Mouse (Mus musculus): ENCODE results near the gene Kat2b.

DNA sequence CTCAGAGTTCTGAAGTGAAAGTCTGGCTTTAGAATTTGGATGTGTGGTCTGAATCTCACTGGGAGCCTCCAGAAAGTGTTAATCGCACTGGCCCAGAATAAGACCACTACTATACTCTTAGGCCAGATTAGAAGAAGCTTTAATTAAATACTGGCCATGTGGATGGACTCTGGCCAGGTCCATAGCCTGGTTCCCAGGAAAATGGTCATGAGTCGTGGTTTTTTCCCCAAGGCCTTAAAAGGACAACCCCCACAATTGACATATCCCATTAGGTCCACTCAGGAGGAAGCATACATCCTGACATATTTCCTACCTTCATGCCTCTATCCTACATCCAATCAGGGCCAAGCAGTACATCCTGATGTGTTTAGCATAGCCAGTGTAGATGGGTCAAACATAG, 10.5 kb downstream of the Kat2b start:
- TF ChIP-seq POLR2A (IDR thresholded peaks at IDR 0.05; ENCODE audit: extremely low read depth, insufficient read depth, low read length) (no peak), CTCF (IDR thresholded peaks at IDR 0.05; ENCODE audit: low read depth, low read length) (no peak)
